Mouse (Mus musculus): Measurements from ENCODE around the gene Tcf25.
A peak's percentile ranks its signal among the peaks of the same experiment; 100 is the strongest.

Gene Tcf25

GRCm38 (mm10) chr8:123352118-123352517 lies 21.4 kb upstream of the Tcf25 start:
- DNase-seq = no peak

GRCm38 (mm10) chr8:123352786-123353185 lies 20.8 kb upstream of the Tcf25 start:
- DNase-seq = peak; percentile 60

GRCm38 (mm10) chr8:123353216-123353615 lies 20.3 kb upstream of the Tcf25 start:
- DNase-seq = no peak

- peak; percentile 85 for DNase-seq
Observed at GRCm38 (mm10) chr8:123361082-123361739, 12.3 kb upstream of the Tcf25 start.

- DNase-seq = peak; percentile 95
Observed at GRCm38 (mm10) chr8:123374239-123374578, 656 bp downstream of the Tcf25 start.

- DNase-seq = no peak
Observed at GRCm38 (mm10) chr8:123375701-123376100, 2.1 kb downstream of the Tcf25 start.

GRCm38 (mm10) chr8:123376106-123376505 lies 2.6 kb downstream of the Tcf25 start:
- no peak for DNase-seq

GRCm38 (mm10) chr8:123381711-123382110 lies 8.2 kb downstream of the Tcf25 start:
- no peak for DNase-seq

- no peak for DNase-seq
Observed at GRCm38 (mm10) chr8:123382516-123382915, 9.0 kb downstream of the Tcf25 start.

GRCm38 (mm10) chr8:123384883-123385540 lies 11.5 kb downstream of the Tcf25 start:
- DNase-seq = peak; percentile 51

GRCm38 (mm10) chr8:123387041-123387440 lies 13.5 kb downstream of the Tcf25 start:
- DNase-seq = no peak

GRCm38 (mm10) chr8:123387801-123388200 lies 14.2 kb downstream of the Tcf25 start:
- DNase-seq = no peak

- no peak for DNase-seq
Observed at GRCm38 (mm10) chr8:123389026-123389425, 15.5 kb downstream of the Tcf25 start.

- DNase-seq = no peak
Observed at GRCm38 (mm10) chr8:123398308-123398707, 24.8 kb downstream of the Tcf25 start.

GRCm38 (mm10) chr8:123401936-123402335 lies 28.4 kb downstream of the Tcf25 start:
- DNase-seq = no peak

GRCm38 (mm10) chr8:123402730-123403326 lies 29.3 kb downstream of the Tcf25 start:
- DNase-seq = no peak

GRCm38 (mm10) chr8:123404521-123404920 lies 31.0 kb downstream of the Tcf25 start:
- DNase-seq = no peak

- DNase-seq = peak; percentile 74
Observed at GRCm38 (mm10) chr8:123406786-123407185, 33.2 kb downstream of the Tcf25 start, which contains the start of gene Mc1r. Gene Mc1r (plus strand): TSS chr8:123407107.

- no peak for DNase-seq
Observed at GRCm38 (mm10) chr8:123407612-123408011, 34.1 kb downstream of the Tcf25 start.

GRCm38 (mm10) chr8:123408586-123409544 lies 35.3 kb downstream of the Tcf25 start:
- DNase-seq = no peak

- peak; percentile 72 for DNase-seq
Observed at GRCm38 (mm10) chr8:123410049-123410587, 36.6 kb downstream of the Tcf25 start.

- no peak for DNase-seq
Observed at GRCm38 (mm10) chr8:123410788-123411187, 37.2 kb downstream of the Tcf25 start.

- DNase-seq = peak; percentile 95
Observed at GRCm38 (mm10) chr8:123411246-123411645, 37.7 kb downstream of the Tcf25 start, which contains the start of gene Tubb3. Gene Tubb3 (plus strand): TSS chr8:123411424.
